Mouse (Mus musculus): ENCODE measurements at regions not wholly inside any gene's neighbourhood (a gene's known extent, or its start where the extent isn't known, plus 50 kb on each side); places are given as distances from the start of the nearest gene placed in this dataset.

GRCm38 (mm10) chr1:190264501-190264900, 94.0 kb upstream of the Prox1 start:
- Histone ChIP-seq H3K27me3 (ENCODE audit: control insufficient read depth, insufficient read depth, low read length) (no peaks in the 10 kb centered on the region), H3K27ac (replicated peaks in 1 of 2; ENCODE audit: control insufficient read depth in 1 of 2, insufficient read depth in 1 of 2, low read depth in 2 of 2, low read length in 2 of 2) (no peak overlapping the region), H3K4me1 (ENCODE audit: control insufficient read depth in 2 of 2, insufficient read depth in 2 of 2, low read length in 2 of 2) (peaks cover 0 to 3% of the 10 kb centered on the region in 2 experiments; a peak in 2 of 4 replicates), H3K4me3 (ENCODE audit: control insufficient read depth in 1 of 2, insufficient read depth in 1 of 2, low read depth in 1 of 2, low read length in 2 of 2) (no peak overlapping the region), H3K36me3 (ENCODE audit: control insufficient read depth, insufficient read depth, low read length) (no peaks in the 10 kb centered on the region), H3K9me3 (ENCODE audit: control insufficient read depth, low read length) (no peaks in the 10 kb centered on the region), H3K9ac (ENCODE audit: low read length) (no peak overlapping the region), H3K4me2 (ENCODE audit: low read length) (no peak overlapping the region)
- ATAC-seq (ENCODE audit: insufficient number of reproducible peaks, insufficient read depth, low FRiP score, low read depth) = no peak
- 65% methylated on average over 8 of the region's 8 CpGs for WGBS

DNA sequence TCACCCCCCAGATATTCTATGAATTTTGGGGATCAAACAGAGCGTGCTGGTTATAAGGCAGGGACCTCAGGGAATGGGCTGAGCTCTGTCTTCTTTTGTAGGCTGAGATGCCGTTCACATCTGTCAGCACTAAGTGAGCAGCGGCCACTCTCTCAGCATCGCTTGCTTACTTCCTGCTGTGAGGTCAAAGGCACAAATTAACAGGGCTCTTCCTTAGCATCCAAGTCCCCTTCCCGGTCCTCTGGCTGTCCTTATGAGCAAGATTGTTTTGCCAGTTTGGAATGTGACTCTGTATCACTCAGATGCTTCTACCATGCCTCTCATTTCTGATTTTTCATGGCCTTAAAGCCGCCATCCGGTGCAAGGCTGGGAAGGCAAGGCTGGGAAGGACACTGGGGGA, 93.1 kb upstream of the Prox1 start:
- no peak overlapping the region for H3K27ac ChIP-seq (replicated peaks in 1 of 2; ENCODE audit: control insufficient read depth in 1 of 2, insufficient read depth in 1 of 2, low read depth in 2 of 2, low read length in 2 of 2)
- ATAC-seq (ENCODE audit: insufficient number of reproducible peaks, insufficient read depth, low FRiP score, low read depth) = no peak
- no peak overlapping the region for H3K9ac ChIP-seq (ENCODE audit: low read length)
- H3K4me3 ChIP-seq (ENCODE audit: control insufficient read depth in 1 of 2, insufficient read depth in 1 of 2, low read depth in 1 of 2, low read length in 2 of 2) = no peak overlapping the region
- no peaks in the 10 kb centered on the region for H3K27me3 ChIP-seq (ENCODE audit: control insufficient read depth, insufficient read depth, low read length)
- H3K4me1 ChIP-seq (ENCODE audit: control insufficient read depth in 2 of 2, insufficient read depth in 2 of 2, low read length in 2 of 2) = peaks cover 0 to 3% of the 10 kb centered on the region in 2 experiments; a peak in 2 of 4 replicates
- H3K9me3 ChIP-seq (ENCODE audit: control insufficient read depth, low read length) = no peaks in the 10 kb centered on the region
- no peaks in the 10 kb centered on the region for H3K36me3 ChIP-seq (ENCODE audit: control insufficient read depth, insufficient read depth, low read length)
- H3K4me2 ChIP-seq (ENCODE audit: low read length) = no peak overlapping the region
- 37% methylated on average over 7 of the region's 7 CpGs for WGBS

GRCm38 (mm10) chr1:190259576-190259975, 89.1 kb upstream of the Prox1 start:
- WGBS = 83% methylated on average over 12 of the region's 13 CpGs
- no peaks in the 10 kb centered on the region for H3K27me3 ChIP-seq (ENCODE audit: control insufficient read depth, insufficient read depth, low read length)
- H3K4me3 ChIP-seq (ENCODE audit: control insufficient read depth in 1 of 2, insufficient read depth in 1 of 2, low read depth in 1 of 2, low read length in 2 of 2) = no peak overlapping the region
- no peak overlapping the region for H3K27ac ChIP-seq (replicated peaks in 1 of 2; ENCODE audit: control insufficient read depth in 1 of 2, insufficient read depth in 1 of 2, low read depth in 2 of 2, low read length in 2 of 2)
- H3K9ac ChIP-seq (ENCODE audit: low read length) = no peak overlapping the region
- H3K4me2 ChIP-seq (ENCODE audit: low read length) = no peak overlapping the region
- H3K9me3 ChIP-seq (ENCODE audit: control insufficient read depth, low read length) = no peaks in the 10 kb centered on the region
- no peaks in the 10 kb centered on the region for H3K36me3 ChIP-seq (ENCODE audit: control insufficient read depth, insufficient read depth, low read length)
- ATAC-seq (ENCODE audit: insufficient number of reproducible peaks, insufficient read depth, low FRiP score, low read depth) = no peak
- peaks cover 0 to 3% of the 10 kb centered on the region in 2 experiments; a peak in 2 of 4 replicates for H3K4me1 ChIP-seq (ENCODE audit: control insufficient read depth in 2 of 2, insufficient read depth in 2 of 2, low read length in 2 of 2)

GRCm38 (mm10) chr1:190250574-190251246, 80.2 kb upstream of the Prox1 start:
- H3K9ac ChIP-seq (ENCODE audit: low read length) = no peak overlapping the region
- H3K36me3 ChIP-seq (ENCODE audit: control insufficient read depth, insufficient read depth, low read length) = no peaks in the 10 kb centered on the region
- H3K9me3 ChIP-seq (ENCODE audit: control insufficient read depth, low read length) = peaks cover 12% of the 10 kb centered on the region
- H3K27me3 ChIP-seq (ENCODE audit: control insufficient read depth, insufficient read depth, low read length) = no peaks in the 10 kb centered on the region
- peaks cover 9% of the 10 kb centered on the region in 2 experiments; a peak in 2 of 4 replicates for H3K4me1 ChIP-seq (ENCODE audit: control insufficient read depth in 2 of 2, insufficient read depth in 2 of 2, low read length in 2 of 2)
- H3K4me2 ChIP-seq (ENCODE audit: low read length) = peak overlapping the region; percentile 40
- no peak for ATAC-seq (ENCODE audit: insufficient number of reproducible peaks, insufficient read depth, low FRiP score, low read depth)
- WGBS = 29% methylated on average over 13 of the region's 13 CpGs
- H3K27ac ChIP-seq (replicated peaks in 1 of 2; ENCODE audit: control insufficient read depth in 1 of 2, insufficient read depth in 1 of 2, low read depth in 2 of 2, low read length in 2 of 2) = no peak overlapping the region
- H3K4me3 ChIP-seq (ENCODE audit: control insufficient read depth in 1 of 2, insufficient read depth in 1 of 2, low read depth in 1 of 2, low read length in 2 of 2) = no peak overlapping the region

GRCm38 (mm10) chr1:190242526-190242925, 72.0 kb upstream of the Prox1 start:
- H3K27ac ChIP-seq (replicated peaks in 1 of 2; ENCODE audit: control insufficient read depth in 1 of 2, insufficient read depth in 1 of 2, low read depth in 2 of 2, low read length in 2 of 2) = no peak overlapping the region
- ATAC-seq (ENCODE audit: insufficient number of reproducible peaks, insufficient read depth, low FRiP score, low read depth) = no peak
- 81% methylated on average over 7 of the region's 7 CpGs for WGBS

DNA sequence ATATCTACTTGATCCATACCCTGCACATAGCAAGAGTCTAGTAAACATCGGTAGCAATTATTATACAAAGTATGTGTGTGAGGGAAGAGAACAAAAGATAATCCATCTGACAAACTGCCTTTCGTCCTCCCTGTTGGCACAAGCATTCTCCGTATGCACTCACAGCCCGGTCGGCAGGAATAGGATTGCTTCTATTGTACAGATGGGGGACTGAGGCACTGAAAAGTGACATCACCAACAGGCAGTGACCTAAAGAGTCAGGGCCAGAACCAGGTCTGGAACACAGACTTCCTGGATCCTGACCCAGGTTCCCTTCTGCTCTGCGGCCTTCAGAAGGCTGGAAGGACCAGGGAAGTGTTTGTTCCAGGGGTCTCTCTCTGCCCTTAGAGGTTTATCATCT, 69.3 kb upstream of the Prox1 start:
- no peak overlapping the region for H3K9ac ChIP-seq (ENCODE audit: low read length)
- H3K27me3 ChIP-seq (ENCODE audit: control insufficient read depth, insufficient read depth, low read length) = no peaks in the 10 kb centered on the region
- no peaks in the 10 kb centered on the region for H3K36me3 ChIP-seq (ENCODE audit: control insufficient read depth, insufficient read depth, low read length)
- ATAC-seq (ENCODE audit: insufficient number of reproducible peaks, insufficient read depth, low FRiP score, low read depth) = no peak
- no peak overlapping the region for H3K4me2 ChIP-seq (ENCODE audit: low read length)
- WGBS = 72% methylated on average over 6 of the region's 6 CpGs
- H3K4me1 ChIP-seq (ENCODE audit: control insufficient read depth in 2 of 2, insufficient read depth in 2 of 2, low read length in 2 of 2) = peaks cover 6 to 9% of the 10 kb centered on the region in 2 experiments
- no peaks in the 10 kb centered on the region for H3K9me3 ChIP-seq (ENCODE audit: control insufficient read depth, low read length)
- H3K4me3 ChIP-seq (ENCODE audit: control insufficient read depth in 1 of 2, insufficient read depth in 1 of 2, low read depth in 1 of 2, low read length in 2 of 2) = no peak overlapping the region
- H3K27ac ChIP-seq (replicated peaks in 1 of 2; ENCODE audit: control insufficient read depth in 1 of 2, insufficient read depth in 1 of 2, low read depth in 2 of 2, low read length in 2 of 2) = no peak overlapping the region

More at GRCm38 (mm10) chr1:190242526-190242925, 72.0 kb upstream of the Prox1 start:
- H3K36me3 ChIP-seq (ENCODE audit: control insufficient read depth, insufficient read depth, low read length) = no peaks in the 10 kb centered on the region
- no peak overlapping the region for H3K4me2 ChIP-seq (ENCODE audit: low read length)
- H3K4me3 ChIP-seq (ENCODE audit: control insufficient read depth in 1 of 2, insufficient read depth in 1 of 2, low read depth in 1 of 2, low read length in 2 of 2) = no peak overlapping the region
- no peaks in the 10 kb centered on the region for H3K9me3 ChIP-seq (ENCODE audit: control insufficient read depth, low read length)
- H3K4me1 ChIP-seq (ENCODE audit: control insufficient read depth in 2 of 2, insufficient read depth in 2 of 2, low read length in 2 of 2) = peaks cover 6 to 9% of the 10 kb centered on the region in 2 experiments
- H3K9ac ChIP-seq (ENCODE audit: low read length) = no peak overlapping the region
- no peaks in the 10 kb centered on the region for H3K27me3 ChIP-seq (ENCODE audit: control insufficient read depth, insufficient read depth, low read length)

DNA sequence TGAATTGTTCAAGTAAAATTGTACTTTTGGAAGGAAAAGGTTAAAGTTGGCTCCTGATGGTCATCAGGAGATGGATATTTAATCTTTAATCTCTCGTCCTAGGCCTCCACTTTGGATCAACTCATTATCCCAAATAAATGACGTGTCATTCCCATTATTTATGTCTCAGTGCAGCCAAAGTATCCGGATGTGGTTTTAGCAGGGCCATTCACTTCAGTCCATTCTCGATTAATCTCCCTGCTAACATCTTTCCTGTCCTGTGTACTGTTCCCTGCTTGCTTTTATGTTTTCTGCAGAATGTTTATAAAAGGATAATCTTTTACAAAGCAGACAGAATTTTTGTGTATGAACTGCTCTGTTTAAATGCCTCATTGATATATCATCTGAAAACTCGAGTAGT, 60.4 kb upstream of the Prox1 start:
- no peak overlapping the region for H3K27ac ChIP-seq (replicated peaks in 1 of 2; ENCODE audit: control insufficient read depth in 1 of 2, insufficient read depth in 1 of 2, low read depth in 2 of 2, low read length in 2 of 2)
- H3K4me1 ChIP-seq (ENCODE audit: control insufficient read depth in 2 of 2, insufficient read depth in 2 of 2, low read length in 2 of 2) = no peaks in the 10 kb centered on the region
- no peak overlapping the region for H3K4me2 ChIP-seq (ENCODE audit: low read length)
- peaks cover 3% of the 10 kb centered on the region; the same call in 1 of the 2 replicates for H3K9me3 ChIP-seq (ENCODE audit: control insufficient read depth, low read length)
- H3K36me3 ChIP-seq (ENCODE audit: control insufficient read depth, insufficient read depth, low read length) = no peaks in the 10 kb centered on the region
- H3K27me3 ChIP-seq (ENCODE audit: control insufficient read depth, insufficient read depth, low read length) = no peaks in the 10 kb centered on the region
- H3K9ac ChIP-seq (ENCODE audit: low read length) = no peak overlapping the region
- no peak overlapping the region for H3K4me3 ChIP-seq (ENCODE audit: control insufficient read depth in 1 of 2, insufficient read depth in 1 of 2, low read depth in 1 of 2, low read length in 2 of 2)
- WGBS = 74% methylated on average over 5 of the region's 5 CpGs
- ATAC-seq (ENCODE audit: insufficient number of reproducible peaks, insufficient read depth, low FRiP score, low read depth) = no peak

- Histone ChIP-seq H3K27ac (replicated peaks in 1 of 2; ENCODE audit: control insufficient read depth in 1 of 2, insufficient read depth in 1 of 2, low read depth in 2 of 2, low read length in 2 of 2) (no peak overlapping the region), H3K9me3 (ENCODE audit: control insufficient read depth, low read length) (peaks cover 12% of the 10 kb centered on the region), H3K4me2 (ENCODE audit: low read length) (no peak overlapping the region), H3K9ac (ENCODE audit: low read length) (no peak overlapping the region), H3K4me3 (ENCODE audit: control insufficient read depth in 1 of 2, insufficient read depth in 1 of 2, low read depth in 1 of 2, low read length in 2 of 2) (no peak overlapping the region), H3K4me1 (ENCODE audit: control insufficient read depth in 2 of 2, insufficient read depth in 2 of 2, low read length in 2 of 2) (peaks cover 0 to 2% of the 10 kb centered on the region in 2 experiments; a peak in 1 of 4 replicates), H3K27me3 (ENCODE audit: control insufficient read depth, insufficient read depth, low read length) (no peaks in the 10 kb centered on the region), H3K36me3 (ENCODE audit: control insufficient read depth, insufficient read depth, low read length) (no peaks in the 10 kb centered on the region)
- no peak for ATAC-seq (ENCODE audit: insufficient number of reproducible peaks, insufficient read depth, low FRiP score, low read depth)
- 57% methylated on average over 9 of the region's 9 CpGs for WGBS
These were observed 49.9 kb upstream of the Prox1 start for GRCm38 (mm10) chr1:190220417-190220816.

Data from heart, embryonic 14.5 days (tissue).